Mouse (Mus musculus): ENCODE measurements around the gene Phb. TPM values are rescaled to one million over a fixed set of nuclear protein-coding genes. Genes with fewer than 3 reads are reported as not detected.

Phb gene
- 132 and 137 TPM in 2 replicates for total RNA-seq (2014; rRNA removed)
- polyA plus RNA-seq (2015; fragmentation: Nextera tagmentation; extraction: Ambion mirVana) = 207 and 222 TPM in 2 replicates

GRCm38 (mm10) chr11:95666529-95667149 is at the start of gene Phb:
Gene Phb, plus strand, starts transcription at chr11:95666957.
- Histone ChIP-seq H3K4me1 (ENCODE audit: insufficient read depth, low read length) (no peaks in the 10 kb centered on the region), H3K27me3 (ENCODE audit: insufficient read depth, low read length) (no peaks in the 10 kb centered on the region), H3K27ac (ENCODE audit: low read depth, low read length) (0 out of 2 replicates have a peak within 1 kb of the TSS, but pooled peaks have one; percentile 26), H3K4me3 (ENCODE audit: low read depth, low read length) (peak within 1 kb of the TSS; percentile 66), H3K9ac (replicated peaks; ENCODE audit: low read length, poor library complexity, severe bottlenecking) (peak within 1 kb of the TSS; percentile 55), H3K4me2 (ENCODE audit: low read depth, low read length, poor library complexity, severe bottlenecking) (peak within 1 kb of the TSS; percentile 86), H3K9me3 (ENCODE audit: low read length) (no peaks in the 10 kb centered on the region), H3K36me3 (ENCODE audit: insufficient read depth, low read length) (peaks cover 17% of the 10 kb centered on the region)
- ATAC-seq (ENCODE audit: low FRiP score) (peak; percentile 94), DNase-seq (ENCODE audit: low spot score) (peak; percentile 100)
- TF ChIP-seq CTCF (IDR thresholded peaks at IDR 0.05) = no peak; the same call in 1 of the 2 replicates
- WGBS = 2% methylated on average over 25 of the region's 25 CpGs

- Histone ChIP-seq H3K9me3 (ENCODE audit: low read length) (no peaks in the 10 kb centered on the region), H3K9ac (replicated peaks; ENCODE audit: low read length, poor library complexity, severe bottlenecking) (no peak overlapping the region), H3K4me2 (ENCODE audit: low read depth, low read length, poor library complexity, severe bottlenecking) (no peak overlapping the region), H3K4me3 (ENCODE audit: low read depth, low read length) (no peak overlapping the region), H3K27me3 (ENCODE audit: insufficient read depth, low read length) (no peaks in the 10 kb centered on the region), H3K4me1 (ENCODE audit: insufficient read depth, low read length) (no peaks in the 10 kb centered on the region), H3K36me3 (ENCODE audit: insufficient read depth, low read length) (no peaks in the 10 kb centered on the region), H3K27ac (ENCODE audit: low read depth, low read length) (no peak overlapping the region)
- no peak for TF ChIP-seq CTCF (IDR thresholded peaks at IDR 0.05)
- ATAC-seq (ENCODE audit: low FRiP score) (no peak), DNase-seq (ENCODE audit: low spot score) (peak; percentile 80)
- WGBS = 52% methylated on average over 19 of the region's 19 CpGs
Observed at GRCm38 (mm10) chr11:95617785-95618465, 48.8 kb upstream of the Phb start.

DNA sequence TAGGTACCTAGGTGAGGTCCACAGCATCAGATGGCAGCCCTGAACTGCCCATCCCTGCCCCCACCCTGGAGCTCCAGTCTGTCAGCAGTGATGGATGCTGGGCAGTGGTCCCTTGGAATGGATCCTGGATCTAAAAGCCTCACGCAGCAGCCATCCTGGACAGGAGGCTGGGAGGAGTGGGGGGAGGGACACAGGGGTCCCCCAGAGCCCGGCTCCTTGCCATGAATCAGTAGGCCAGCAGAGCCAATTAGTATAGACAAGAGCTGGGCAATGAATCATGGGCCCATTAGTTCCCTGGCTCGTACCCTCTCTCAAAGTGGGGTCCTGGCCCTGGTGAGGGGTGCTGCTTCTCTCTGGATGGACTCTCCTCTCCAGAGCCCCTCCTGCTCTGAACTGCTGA is 47.7 kb upstream of the Phb start:
- Histone ChIP-seq H3K9ac (replicated peaks; ENCODE audit: low read length, poor library complexity, severe bottlenecking) (no peak overlapping the region), H3K4me1 (ENCODE audit: insufficient read depth, low read length) (no peaks in the 10 kb centered on the region), H3K4me3 (ENCODE audit: low read depth, low read length) (no peak overlapping the region), H3K9me3 (ENCODE audit: low read length) (no peaks in the 10 kb centered on the region), H3K27ac (ENCODE audit: low read depth, low read length) (no peak overlapping the region), H3K27me3 (ENCODE audit: insufficient read depth, low read length) (no peaks in the 10 kb centered on the region), H3K36me3 (ENCODE audit: insufficient read depth, low read length) (no peaks in the 10 kb centered on the region), H3K4me2 (ENCODE audit: low read depth, low read length, poor library complexity, severe bottlenecking) (no peak overlapping the region)
- 82% methylated on average over 3 of the region's 3 CpGs for WGBS
- DNase-seq (ENCODE audit: low spot score) (peak; percentile 47), ATAC-seq (ENCODE audit: low FRiP score) (no peak)
- no peak for TF ChIP-seq CTCF (IDR thresholded peaks at IDR 0.05)

DNA sequence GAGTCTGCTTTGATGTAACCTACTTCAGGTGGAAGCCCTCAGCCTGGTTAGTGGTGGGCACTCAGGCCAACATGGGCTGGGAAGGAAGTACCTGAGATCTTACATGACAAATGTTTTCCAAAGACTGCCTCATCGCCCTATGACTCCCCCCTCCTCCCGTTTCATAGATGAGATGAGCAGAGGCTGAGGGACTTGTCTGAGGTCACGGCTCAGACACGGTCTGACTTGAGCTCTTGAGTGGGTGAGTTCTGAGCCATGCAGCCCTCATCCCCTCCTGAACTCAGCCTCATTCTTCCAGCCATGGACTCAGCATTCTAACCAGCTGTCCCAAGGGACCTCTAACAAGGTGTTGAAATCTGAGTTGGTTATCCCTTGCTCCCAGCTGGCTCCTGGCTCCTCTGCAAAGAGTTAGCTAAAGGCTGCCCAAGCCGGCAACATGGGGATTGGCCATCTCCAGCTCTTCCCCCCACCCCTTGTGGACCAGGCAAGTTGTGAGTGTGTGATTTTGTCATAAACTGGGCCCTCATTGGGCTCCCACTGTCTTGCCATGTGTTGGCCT is 46.8 kb upstream of the Phb start:
- no peak for DNase-seq (ENCODE audit: low spot score)

GRCm38 (mm10) chr11:95621010-95621409 is 45.7 kb upstream of the Phb start:
- Histone ChIP-seq H3K36me3 (ENCODE audit: insufficient read depth, low read length) (no peaks in the 10 kb centered on the region), H3K9ac (replicated peaks; ENCODE audit: low read length, poor library complexity, severe bottlenecking) (no peak overlapping the region), H3K4me1 (ENCODE audit: insufficient read depth, low read length) (no peaks in the 10 kb centered on the region), H3K27me3 (ENCODE audit: insufficient read depth, low read length) (no peaks in the 10 kb centered on the region), H3K4me3 (ENCODE audit: low read depth, low read length) (no peak overlapping the region), H3K9me3 (ENCODE audit: low read length) (no peaks in the 10 kb centered on the region), H3K27ac (ENCODE audit: low read depth, low read length) (no peak overlapping the region), H3K4me2 (ENCODE audit: low read depth, low read length, poor library complexity, severe bottlenecking) (no peak overlapping the region)
- 55% methylated on average over 4 of the region's 4 CpGs for WGBS
- DNase-seq (ENCODE audit: low spot score) (no peak), ATAC-seq (ENCODE audit: low FRiP score) (no peak)
- TF ChIP-seq CTCF (IDR thresholded peaks at IDR 0.05) = no peak

More for the DNA sequence above, 46.8 kb upstream of the Phb start:
- Histone ChIP-seq H3K4me2 (ENCODE audit: low read depth, low read length, poor library complexity, severe bottlenecking) (no peak overlapping the region), H3K4me1 (ENCODE audit: insufficient read depth, low read length) (no peaks in the 10 kb centered on the region), H3K27me3 (ENCODE audit: insufficient read depth, low read length) (no peaks in the 10 kb centered on the region), H3K36me3 (ENCODE audit: insufficient read depth, low read length) (no peaks in the 10 kb centered on the region), H3K9ac (replicated peaks; ENCODE audit: low read length, poor library complexity, severe bottlenecking) (no peak overlapping the region), H3K4me3 (ENCODE audit: low read depth, low read length) (no peak overlapping the region), H3K9me3 (ENCODE audit: low read length) (no peaks in the 10 kb centered on the region), H3K27ac (ENCODE audit: low read depth, low read length) (no peak overlapping the region)
- no peak for ATAC-seq (ENCODE audit: low FRiP score)
- no peak for TF ChIP-seq CTCF (IDR thresholded peaks at IDR 0.05)
- 93% methylated on average over 5 of the region's 5 CpGs for WGBS

All from midbrain, postnatal 0 days (tissue).